Mouse (Mus musculus) hindlimb bud, embryonic 11.5 days (tissue): ENCODE data around the gene Mindy1.

Experiments used
- DNase-seq: peaks from one replicate; pipeline ENCODE4 v3.0.0-alpha.2; 2012; ENCODE audit warnings: low read depth, low spot score; ENCODE audit errors: extremely low spot score

Gene Mindy1

DNA sequence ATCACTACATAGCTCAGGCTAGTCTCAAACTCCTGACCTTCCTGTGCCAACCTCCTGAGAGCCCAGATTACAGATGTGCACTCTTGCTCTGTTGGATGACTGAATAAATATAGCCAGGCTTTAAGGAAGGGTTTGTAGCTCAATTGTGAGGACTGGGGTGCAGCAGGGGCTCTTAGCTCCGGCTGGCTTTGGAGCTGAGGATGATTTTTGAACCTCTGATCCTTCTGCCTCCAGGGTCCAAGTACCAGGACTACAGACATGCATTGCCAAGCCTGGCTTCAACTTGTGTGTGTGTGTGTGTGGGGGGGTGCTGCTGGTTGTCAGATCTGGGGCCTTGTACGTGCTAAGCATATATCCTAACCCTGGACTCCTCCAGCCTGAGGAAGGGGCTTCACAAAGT lies 11.8 kb downstream of the Mindy1 start:
- no peak for DNase-seq

DNA sequence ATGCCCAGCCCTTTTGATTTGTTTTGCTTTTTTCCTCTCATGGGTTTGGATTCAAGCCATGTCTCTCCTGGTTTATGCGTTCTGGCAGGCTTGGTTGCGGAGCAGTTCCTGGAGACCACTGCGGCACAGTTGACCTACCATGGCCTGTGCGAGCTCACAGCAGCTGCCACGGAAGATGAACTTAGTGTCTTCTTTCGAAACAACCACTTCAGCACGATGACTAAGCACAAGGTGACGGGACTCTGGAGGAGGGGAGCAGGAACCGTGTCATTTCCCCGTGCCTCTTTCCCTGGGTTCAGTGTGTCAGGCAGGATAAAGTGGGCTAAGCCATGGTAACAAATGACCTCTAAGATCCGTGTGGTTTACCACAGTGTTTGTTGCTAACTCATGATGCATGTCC lies 12.4 kb downstream of the Mindy1 start:
- no peak for DNase-seq

DNA sequence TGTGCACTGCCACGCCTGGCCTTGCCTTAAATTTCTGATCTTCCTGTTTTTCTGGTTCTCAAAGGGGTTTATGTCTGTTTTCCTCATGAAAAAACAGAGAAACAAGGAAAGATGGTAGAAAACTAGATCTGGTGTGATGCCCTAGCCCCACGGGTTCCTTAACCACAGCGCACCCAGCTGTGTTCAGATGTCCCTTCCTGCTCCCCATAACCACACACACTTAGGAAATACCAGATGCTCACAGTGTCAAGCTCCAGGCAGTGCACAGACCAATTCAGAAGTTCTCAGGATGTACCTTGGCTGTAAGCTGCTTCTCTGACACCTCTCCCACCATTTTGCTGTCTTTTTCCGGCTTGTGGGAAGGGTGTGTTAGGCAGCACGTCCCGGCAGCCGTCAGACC lies 13.2 kb downstream of the Mindy1 start:
- no peak for DNase-seq

DNA sequence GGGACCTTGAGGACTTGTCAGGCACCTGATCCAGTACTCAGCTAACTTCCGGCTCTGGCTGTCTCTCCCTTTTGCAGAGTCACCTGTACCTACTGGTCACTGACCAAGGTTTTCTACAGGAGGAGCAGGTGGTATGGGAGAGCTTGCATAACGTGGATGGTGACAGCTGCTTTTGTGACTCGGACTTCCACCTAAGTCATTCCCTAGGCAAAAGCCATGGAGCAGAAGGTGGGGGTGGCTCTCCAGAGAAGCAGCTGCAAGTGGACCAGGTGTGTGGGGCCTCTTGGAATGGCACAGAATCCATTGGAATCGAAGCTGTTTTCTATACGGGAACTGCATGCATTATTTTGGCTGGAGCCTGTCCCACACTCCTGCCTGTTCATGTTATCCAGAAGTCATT lies 13.6 kb downstream of the Mindy1 start:
- no peak for DNase-seq

DNA sequence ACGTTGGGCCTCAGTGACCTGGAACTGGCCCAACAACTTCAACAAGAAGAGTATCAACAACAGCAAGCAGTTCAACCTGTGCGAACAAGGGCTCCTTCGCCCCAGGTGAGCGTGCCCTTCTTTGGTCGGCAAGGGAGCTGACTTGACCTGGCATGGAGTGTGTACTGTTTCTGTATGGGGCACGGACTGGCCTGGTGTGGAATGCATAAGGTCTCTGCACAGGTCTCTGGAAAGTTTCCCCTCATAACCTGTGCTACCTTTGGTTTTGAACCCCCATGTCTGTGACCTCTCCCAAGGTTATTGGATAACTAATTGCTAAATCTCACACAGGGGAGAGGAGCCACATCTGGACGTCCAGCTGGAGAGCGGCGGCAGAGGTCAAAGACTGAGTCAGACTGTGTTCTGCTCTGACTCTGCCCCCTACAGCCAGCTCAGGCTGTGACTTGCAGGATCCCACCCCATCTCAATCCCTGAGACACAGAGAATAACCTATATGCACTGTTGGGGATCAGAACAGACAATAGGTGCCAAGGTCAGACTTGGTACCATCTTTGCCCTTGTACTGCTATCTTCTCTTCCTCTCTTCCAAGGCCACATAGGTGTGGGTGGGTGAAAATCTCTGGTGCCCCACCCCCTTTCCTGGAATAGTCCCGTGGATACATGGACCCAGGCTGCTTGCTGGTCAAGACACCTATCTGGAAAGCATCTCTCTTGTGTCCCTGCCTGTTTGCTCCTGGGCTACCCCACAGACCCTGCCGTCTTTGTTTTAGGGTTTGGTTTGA lies 14.4 kb downstream of the Mindy1 start:
- DNase-seq: no peak

DNA sequence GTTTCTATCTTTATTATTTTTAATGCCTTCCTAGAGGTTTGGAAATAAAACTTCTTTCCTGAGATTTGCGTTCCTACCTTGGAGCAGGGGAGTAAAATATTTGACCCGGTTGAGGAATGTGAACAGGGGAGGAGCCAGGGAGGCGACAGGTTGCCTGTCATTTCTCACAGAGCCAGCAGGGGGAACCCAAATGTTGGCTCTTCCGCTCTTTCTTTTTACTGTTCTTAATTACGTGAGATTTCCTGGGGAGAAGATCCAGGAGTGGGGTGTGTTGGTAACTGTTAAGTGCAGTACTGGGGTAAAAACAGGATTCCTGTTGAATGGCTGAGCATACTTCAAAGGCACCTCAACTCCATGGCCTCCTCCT lies 14.9 kb downstream of the Mindy1 start:
- DNase-seq: no peak

DNA sequence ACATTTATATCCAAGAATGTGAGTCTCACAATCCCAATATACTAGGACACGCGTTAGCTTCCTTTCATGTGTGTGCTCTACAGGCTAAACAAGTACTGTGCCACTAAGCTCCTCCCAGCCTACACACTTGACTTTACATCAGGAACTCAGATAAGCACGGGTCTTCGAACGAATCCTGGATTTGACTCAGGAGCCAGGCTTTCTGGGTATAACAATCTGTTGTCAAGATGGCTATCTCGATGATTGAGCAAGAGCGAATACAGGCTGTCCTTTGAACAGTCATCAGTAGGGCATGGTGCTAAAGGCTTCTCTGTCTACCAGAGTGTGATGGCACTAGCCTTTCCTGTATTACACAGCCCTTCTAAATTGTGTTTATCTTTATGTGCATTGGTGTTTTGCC lies 16.9 kb downstream of the Mindy1 start:
- DNase-seq: no peak

DNA sequence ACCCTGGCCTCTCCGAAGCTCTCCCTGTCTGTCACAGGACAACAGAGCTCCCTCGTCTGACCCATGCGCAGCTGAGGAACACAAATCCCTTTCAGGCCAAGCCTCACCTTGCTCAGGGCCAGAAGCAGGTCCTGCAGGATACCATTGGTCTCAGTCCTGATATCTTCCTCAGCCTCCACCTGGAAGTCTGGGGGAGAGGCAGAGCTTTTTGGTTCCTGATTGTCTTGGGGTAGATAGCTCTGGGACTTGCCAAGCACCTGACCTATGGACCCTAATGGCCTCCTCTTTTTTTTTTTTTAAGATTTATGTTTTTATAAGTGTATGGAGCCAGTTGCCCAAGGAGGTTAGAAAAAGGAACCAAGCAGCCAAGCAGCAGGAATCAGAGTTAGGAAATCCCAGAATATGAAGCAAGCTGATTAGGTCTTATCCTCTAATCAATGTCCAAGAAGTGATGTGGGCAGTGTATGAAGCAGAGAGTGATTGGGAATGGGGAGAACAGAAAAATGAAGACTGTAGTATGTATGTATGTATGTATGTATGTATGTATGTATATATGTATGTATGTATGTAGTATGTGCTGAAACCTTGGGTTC lies 20.2 kb downstream of the Mindy1 start:
- no peak for DNase-seq

DNA sequence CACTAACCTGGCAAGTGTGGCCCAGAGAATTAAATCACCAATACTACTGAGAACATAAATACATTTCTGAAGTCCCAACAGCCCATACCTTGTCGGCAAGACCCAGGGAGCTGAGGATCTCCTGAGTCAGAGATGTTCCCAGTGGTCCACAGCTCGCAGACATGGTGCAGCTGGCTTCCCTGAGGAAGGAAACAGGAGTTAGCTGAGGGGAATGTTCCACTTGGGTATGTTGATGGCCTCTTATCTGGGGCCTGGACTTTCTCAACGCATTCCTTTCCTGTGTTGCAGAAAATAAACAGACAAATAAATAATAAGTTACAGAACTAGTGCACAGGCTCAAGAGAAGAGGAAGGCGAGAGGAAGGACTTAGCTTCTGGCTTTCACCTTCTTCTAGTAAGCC lies 25.1 kb downstream of the Mindy1 start:
- no peak for DNase-seq

DNA sequence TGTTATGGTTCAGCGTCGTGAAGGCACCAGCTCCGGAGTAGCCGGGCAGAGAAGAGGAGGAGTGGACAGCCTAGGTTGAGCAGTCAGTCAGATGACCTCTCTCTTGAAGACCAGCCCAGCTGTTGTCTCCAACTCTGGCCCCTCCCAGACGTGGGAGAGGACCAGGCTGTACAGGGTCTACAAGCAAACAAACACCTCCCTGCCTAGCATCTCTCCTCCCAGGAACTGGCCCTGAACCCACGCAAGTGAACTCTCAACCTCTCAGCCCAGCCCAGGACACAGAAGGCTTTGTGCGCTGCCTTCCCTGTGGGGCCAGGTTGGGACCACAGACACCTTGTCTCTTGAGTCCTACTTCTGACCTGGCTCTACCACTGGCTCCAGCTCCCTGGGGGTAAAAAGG lies 26.0 kb downstream of the Mindy1 start, which contains the start of gene Anxa9:
Anxa9 (minus strand) TSS at position 77 of the 400 bp plus-strand sequence.
- no peak for DNase-seq

DNA sequence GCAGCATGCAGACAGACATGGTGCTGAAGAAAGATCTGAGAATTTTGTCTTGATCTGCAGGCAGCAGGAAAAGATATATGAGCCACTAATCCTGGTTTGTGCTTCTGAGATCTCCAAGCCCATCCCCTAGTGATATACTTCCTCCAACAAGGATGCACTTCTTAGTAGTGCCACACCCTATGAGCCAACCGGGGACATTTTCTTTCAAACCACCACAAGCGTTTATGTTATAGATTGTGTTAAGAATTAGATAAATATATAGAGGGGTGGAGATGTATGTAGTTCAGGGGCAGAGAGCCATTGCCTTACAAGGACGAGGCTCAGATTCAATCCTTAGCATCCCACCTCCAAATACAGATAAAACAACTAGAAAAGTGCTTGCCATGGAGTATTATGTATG lies 29.4 kb downstream of the Mindy1 start:
- no peak for DNase-seq

DNA sequence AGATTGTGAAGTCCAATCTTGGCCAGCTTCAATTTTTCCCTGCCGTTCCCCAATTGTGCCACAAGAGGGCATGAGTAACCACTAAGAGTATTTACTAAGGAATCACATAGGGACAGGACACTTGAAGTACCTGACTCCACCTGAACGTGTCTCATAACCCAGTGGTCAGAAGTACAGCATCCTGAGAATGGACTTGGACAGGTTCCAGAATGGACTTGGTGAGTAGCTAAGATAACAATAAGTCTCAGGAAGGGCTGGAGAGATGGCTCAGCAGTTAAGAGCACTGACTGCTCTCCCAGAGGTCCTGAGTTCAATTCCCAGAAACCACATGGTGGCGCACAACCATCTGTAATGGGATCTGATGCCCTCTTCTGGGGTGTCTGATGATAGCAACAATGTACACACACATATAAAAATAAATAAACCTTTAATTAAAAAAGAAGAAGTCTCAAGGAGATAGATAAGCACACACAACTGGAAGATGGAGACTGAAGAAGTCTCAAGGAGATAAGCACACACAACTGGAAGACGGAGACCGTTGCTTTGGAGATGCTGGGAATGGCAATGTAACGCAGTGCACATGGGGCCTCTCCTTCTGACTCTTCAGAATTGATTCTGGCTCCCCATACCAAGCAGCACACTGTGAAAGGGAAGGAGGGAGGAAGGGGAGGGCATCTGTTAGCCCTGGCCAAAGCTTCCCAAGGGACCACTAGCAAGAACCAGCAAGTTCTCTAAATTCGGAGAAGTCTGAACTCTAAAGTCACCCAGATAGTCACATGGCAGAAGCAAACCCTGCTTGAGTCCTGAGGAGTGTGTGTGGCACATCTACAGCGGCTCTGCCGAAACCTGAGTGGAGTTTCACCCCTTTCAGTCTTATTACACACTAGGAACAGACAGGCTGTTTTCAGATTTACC lies 30.1 kb downstream of the Mindy1 start:
- no peak for DNase-seq

DNA sequence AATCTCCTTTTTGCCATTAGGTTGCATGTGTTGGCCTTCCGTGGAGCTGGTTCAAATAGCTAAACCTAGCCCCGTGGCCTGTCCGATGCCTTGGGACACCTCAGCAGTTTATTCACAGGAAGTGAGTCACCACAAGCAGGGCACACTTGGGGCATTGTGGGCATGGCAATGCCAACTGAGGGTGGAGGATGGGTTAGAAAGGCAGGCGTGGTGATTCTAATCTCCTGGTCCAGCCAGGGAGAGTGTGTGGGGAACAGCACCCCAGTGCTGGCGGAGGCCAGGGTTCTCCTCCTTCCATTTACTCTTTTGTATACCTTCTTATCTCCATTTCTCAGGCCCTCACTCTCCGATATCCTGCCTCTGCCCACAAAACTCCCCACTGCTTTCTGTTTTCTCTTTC lies 31.5 kb downstream of the Mindy1 start:
- DNase-seq: no peak

DNA sequence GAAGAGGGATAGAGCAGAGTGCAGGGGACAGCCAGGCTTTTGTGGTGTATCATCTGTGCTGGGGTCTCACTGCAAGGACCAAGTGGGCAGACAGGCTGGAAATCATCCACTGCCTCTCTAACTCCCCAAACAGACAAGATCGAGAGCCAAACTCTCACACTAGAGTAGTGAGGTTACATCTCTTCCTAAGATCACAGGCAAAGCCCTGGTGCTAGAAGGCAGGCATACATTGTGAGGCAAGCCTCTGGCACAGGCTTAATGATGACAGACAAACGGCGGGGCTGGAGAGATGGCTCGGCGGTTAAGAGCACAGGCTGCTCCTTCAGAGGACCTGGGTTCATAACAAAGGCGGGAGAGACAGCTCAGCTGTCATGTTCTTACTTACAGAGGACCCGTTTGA lies 32.3 kb downstream of the Mindy1 start:
- no peak for DNase-seq

DNA sequence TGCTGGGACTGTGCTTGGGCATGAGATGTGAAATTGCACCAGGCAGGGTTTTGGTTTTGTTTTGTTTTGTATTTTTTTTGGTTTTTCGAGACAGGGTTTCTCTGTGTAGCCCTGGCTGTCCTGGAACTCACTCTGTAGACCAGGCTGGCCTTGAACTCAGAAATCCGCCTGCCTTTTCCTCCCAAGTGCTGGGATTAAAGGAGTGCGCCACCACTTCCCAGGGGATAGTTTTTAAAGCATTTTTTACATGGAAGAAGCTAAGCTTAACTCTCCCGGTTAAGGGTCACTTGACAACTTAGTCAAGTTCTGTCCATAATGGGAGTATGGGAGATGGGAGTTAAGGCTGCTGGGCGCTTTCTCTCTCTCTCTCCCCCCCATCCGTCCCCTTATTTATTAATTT lies 32.9 kb downstream of the Mindy1 start:
- DNase-seq: no peak

DNA sequence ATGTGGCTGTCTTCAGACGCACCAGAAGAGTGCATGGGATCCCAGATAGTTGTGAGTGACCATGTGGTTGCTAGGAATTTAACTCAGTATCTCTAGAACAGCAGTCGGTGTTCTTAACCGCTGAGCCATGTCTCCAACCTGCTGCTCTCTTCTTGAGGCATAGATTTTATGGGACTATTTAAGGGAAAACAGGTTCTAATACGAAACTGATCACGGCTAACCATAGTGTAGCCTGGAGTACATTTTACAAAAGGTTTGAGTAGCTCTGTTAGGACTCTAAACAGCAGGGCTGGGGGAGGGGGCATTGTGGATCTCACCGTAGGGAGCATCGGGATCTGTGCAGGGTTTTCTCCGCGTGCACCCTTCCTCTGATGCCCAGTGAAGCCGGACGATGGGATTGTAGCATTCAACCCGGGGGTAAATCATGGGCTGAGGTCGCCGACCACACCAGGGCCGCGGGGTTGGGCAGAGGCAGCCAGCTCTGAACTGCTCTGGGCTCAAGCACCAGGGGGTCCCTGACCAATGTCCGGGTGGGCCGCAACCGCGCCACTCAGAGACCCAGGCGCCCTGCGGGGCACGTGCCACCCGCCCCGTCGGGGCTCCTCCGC lies 33.4 kb downstream of the Mindy1 start, which contains the start of gene Cers2:
Cers2 (plus strand) TSS at position 306 of the 608 bp plus-strand sequence.
- no peak for DNase-seq

DNA sequence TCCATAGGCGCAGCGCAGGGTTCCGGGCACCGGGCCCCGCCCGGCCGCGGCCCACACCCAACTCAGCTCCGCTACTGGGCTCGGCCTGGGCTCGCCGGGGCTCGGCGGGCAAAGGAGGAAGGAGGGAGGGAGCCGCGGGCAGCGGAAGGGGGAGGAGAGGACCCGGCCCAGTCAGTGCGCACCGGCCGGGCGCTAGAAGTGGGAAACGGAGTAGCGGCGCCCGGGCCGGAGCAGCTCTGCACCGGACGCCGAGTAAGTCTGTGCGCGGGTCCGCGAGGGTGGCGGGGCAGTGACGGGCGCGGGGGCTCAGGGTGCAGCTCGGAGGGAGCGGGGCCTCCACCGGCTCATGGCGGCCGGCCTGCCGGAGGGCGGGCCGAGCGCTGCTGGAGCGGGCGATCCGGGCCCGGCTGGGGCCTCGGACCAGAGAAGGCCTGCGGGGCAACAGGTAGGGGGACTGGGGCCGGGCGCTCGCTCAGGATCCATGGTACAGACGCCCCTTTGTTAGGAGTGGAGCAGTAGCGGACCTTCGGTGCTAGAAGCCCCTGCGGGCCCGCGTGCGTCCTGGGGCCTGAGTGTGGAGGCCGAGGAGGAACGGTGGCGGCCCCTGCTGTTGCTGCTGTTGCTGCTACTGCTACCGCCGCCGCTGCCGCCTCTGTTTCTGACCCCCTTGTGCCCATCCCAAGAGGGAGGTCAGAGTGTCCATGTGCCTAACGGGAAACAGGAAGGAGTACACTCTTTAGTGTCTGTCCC lies 34.1 kb downstream of the Mindy1 start:
- no peak for DNase-seq

DNA sequence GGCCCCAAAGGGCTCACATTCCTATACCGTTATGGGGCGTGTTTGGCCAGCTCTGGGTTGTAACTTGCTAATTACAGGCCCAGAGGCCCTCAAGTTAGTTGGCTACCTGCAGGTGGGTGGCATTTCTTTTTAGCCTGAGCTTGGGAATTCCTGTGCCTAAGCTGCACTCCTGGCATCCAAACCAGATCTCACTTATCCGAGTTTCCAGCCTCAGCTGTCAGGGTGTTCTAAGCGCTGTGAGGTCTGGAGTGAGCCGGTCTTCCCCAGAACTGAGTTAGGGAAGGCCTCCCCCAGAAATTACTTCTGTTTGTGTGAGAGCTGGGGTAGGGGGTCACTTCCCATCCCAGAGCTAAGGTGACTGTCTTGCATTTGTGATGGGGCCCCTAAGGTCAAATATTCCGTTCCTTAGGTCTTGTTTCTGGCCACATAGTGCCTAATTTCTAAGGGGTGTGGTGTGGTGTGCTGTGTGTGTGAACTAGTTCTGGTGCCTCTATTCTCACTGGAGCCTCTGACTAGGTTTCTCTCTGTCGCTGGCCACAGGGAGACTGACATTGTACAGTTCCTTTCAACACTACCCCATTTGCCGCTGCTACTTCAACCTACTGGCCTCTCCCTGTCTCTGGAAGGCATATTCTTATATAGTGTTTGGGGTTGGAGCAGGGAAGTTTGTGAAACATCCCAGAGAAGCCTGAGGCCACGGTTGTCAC lies 34.9 kb downstream of the Mindy1 start:
- DNase-seq: no peak

DNA sequence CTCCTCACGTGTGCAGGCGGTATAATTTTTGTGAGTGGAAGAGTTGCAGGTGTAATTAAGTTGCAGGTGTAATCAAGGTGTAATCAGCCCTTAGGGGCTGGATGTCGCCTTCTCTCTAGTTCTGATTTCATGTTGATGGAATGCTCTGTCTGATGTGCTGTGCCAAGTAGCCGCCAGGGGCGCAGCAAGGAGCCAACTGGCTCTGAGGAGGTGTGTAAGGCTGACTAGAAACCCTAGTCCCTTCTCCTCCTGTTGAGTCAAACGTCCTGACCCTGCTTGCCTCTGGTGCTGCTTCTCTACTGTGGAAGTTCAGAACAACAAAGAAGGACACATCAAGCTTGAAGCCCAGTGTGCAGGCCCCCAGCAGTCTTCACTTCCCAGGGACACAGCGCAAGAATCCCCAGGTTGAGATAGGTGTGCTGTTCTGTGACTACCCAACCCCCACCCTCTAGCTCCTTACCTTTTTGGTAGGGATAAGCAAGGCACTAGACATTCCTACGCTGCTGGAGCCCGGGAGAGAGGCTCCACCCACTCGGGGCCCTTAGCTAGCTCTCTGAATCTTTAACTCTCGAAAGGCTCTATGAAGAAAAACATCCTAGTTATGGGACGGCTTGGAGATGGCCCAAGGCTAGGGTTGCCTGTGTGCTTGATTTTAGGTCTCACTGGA lies 36.4 kb downstream of the Mindy1 start:
- no peak for DNase-seq
